Mouse (Mus musculus) left cerebral cortex, adult 2 months (tissue): ENCODE measurements around the gene Enpp7. TPM values are rescaled to one million over a fixed set of nuclear protein-coding genes. Genes with fewer than 3 reads are reported as not detected.

Experiments
- DNase-seq, 2 experiments: peaks; one replicate each; pipeline ENCODE4 v3.0.0; 2021 to 2022; ENCODE audit warnings: low spot score in 2 of 2, mixed read lengths in 1 of 2; ENCODE audit errors: extremely low spot score in 1 of 2
- H3K27ac ChIP-seq: fragments of 200-600 bp; 2 replicates; pipeline ENCODE4 v1.8.1; 2022
- H3K4me3 ChIP-seq: fragments of 200-600 bp; 2 replicates; pipeline ENCODE4 v1.8.1; 2022
- CTCF ChIP-seq: fragments of 200-600 bp; IDR thresholded peaks from 2 replicates; pipeline ENCODE4 v1.8.1; 2022; ENCODE audit warnings: antibody characterized with exemption, mild to moderate bottlenecking, moderate library complexity
- intact Hi-C: fragments of 180-260 bp; cut with DNase I; formaldehyde crosslinking; loops from one replicate; pipeline ENCODE4 v1.15.1; 2025
- total RNA-seq, 2 experiments: library from RNA; stranded (reverse); gene quantifications; 2 replicates each; pipeline ENCODE4 v1.2.3; 2021

Gene Enpp7
- total RNA-seq, 2 experiments from 2014 or later = not detected

GRCm38 (mm10) chr11:119022068-119022894 lies 34.3 kb downstream of the Enpp7 start:
- DNase-seq = no peak
- TF ChIP-seq CTCF = peak; percentile 69
- intact Hi-C loops = loop anchor here (1.0 to 2.0 kb wide), 2 partner anchors 19 to 23 kb away; no protein-coding TSS in a partner anchor
- Histone ChIP-seq H3K4me3 (peak overlapping the region; percentile 82), H3K27ac (no peak overlapping the region)

- H3K27ac ChIP-seq = peak within 1 kb of the TSS; percentile 71; the same call in 1 of the 2 replicates
- intact Hi-C loops = loop anchor here (1.0 to 2.0 kb wide), 2 partner anchors 18 to 24 kb away; no protein-coding TSS in a partner anchor
Measured at GRCm38 (mm10) chr11:119022895-119023615, 35.1 kb downstream of the Enpp7 start, which contains the start of gene Cbx2. TSS of gene Cbx2 (plus strand) at chr11:119022962.

GRCm38 (mm10) chr11:119023616-119023980 lies 35.6 kb downstream of the Enpp7 start:
- Histone ChIP-seq H3K27ac (no peak overlapping the region), H3K4me3 (peak overlapping the region; percentile 82)
- intact Hi-C loops = loop anchor here (2.0 kb wide), 1 partner anchor 25 kb away; no protein-coding TSS in a partner anchor
- TF ChIP-seq CTCF = no peak
- no peak for DNase-seq

More at GRCm38 (mm10) chr11:119022895-119023615, 35.1 kb downstream of the Enpp7 start, which contains the start of gene Cbx2:
- H3K4me3 ChIP-seq = peak within 1 kb of the TSS; percentile 82
- peak; percentile 83 to 89 for DNase-seq
- TF ChIP-seq CTCF = no peak

GRCm38 (mm10) chr11:119024260-119024659 lies 36.3 kb downstream of the Enpp7 start:
- TF ChIP-seq CTCF = no peak
- DNase-seq = no peak
- H3K4me3 ChIP-seq = no peak overlapping the region
- H3K27ac ChIP-seq = no peak overlapping the region
- intact Hi-C loops = no loop called here

GRCm38 (mm10) chr11:119026203-119026602 lies 38.2 kb downstream of the Enpp7 start:
- Histone ChIP-seq H3K4me3 (no peak overlapping the region), H3K27ac (no peak overlapping the region)

GRCm38 (mm10) chr11:119033874-119034558 lies 46.0 kb downstream of the Enpp7 start:
- Histone ChIP-seq H3K4me3 (peak overlapping the region; percentile 30; the same call in 1 of the 2 replicates), H3K27ac (no peak overlapping the region)
- DNase-seq = peak; percentile 71 to 80
- TF ChIP-seq CTCF = peak; percentile 92
- intact Hi-C loops = loop anchor here (1.0 kb wide), 1 partner anchor 156 kb away; no protein-coding TSS in a partner anchor

More at GRCm38 (mm10) chr11:119026203-119026602, 38.2 kb downstream of the Enpp7 start:
- intact Hi-C loops = no loop called here
- DNase-seq = no peak
- TF ChIP-seq CTCF = no peak

GRCm38 (mm10) chr11:119034635-119035034 lies 46.6 kb downstream of the Enpp7 start:
- no peak for TF ChIP-seq CTCF
- Histone ChIP-seq H3K27ac (no peak overlapping the region), H3K4me3 (0 out of 2 replicates have a peak overlapping the region, but pooled peaks have one; percentile 30)
- intact Hi-C loops = loop anchor here (1.0 kb wide), 1 partner anchor 156 kb away; no protein-coding TSS in a partner anchor
- no peak for DNase-seq

- Histone ChIP-seq H3K4me3 (no peak overlapping the region), H3K27ac (no peak overlapping the region)
- no peak for TF ChIP-seq CTCF
- no peak for DNase-seq
- intact Hi-C loops = no loop called here
Measured at GRCm38 (mm10) chr11:119035094-119035685, 47.2 kb downstream of the Enpp7 start.

GRCm38 (mm10) chr11:119035686-119036165 lies 47.7 kb downstream of the Enpp7 start:
- intact Hi-C loops = no loop called here
- TF ChIP-seq CTCF = no peak
- Histone ChIP-seq H3K27ac (no peak overlapping the region), H3K4me3 (no peak overlapping the region)
- DNase-seq = no peak

GRCm38 (mm10) chr11:119036447-119036846 lies 48.5 kb downstream of the Enpp7 start:
- DNase-seq = no peak
- H3K27ac ChIP-seq = no peak overlapping the region
- intact Hi-C loops = no loop called here
- no peak overlapping the region for H3K4me3 ChIP-seq
- no peak for TF ChIP-seq CTCF
